Mouse (Mus musculus) heart, embryonic 11.5 days (tissue): Measurements from ENCODE around the gene Nsmce4a. TPM values are rescaled to one million over a fixed set of nuclear protein-coding genes. Genes with fewer than 3 reads are reported as not detected.

Source experiments
- polyA plus RNA-seq: library from polyadenylated mRNA; unstranded; fragments of >200 nt; fragmentation: Nextera tagmentation; extraction: Ambion mirVana; gene quantifications from 2 replicates; pipeline ENCODE4 v1.2.1, GENCODE M21; 2014

The Nsmce4a gene
- polyA plus RNA-seq, 1 experiment from 2014 or later, result 146 TPM

Other genes starting within 250 kb of the Nsmce4a start
- gene Ate1, start 52.7 kb downstream of the Nsmce4a start, polyA plus RNA-seq, result 55.5 and 67.1 TPM in 2 replicates
- 42.2 and 48.9 TPM in 2 replicates for gene Tacc2, start 4.3 kb upstream of the Nsmce4a start, polyA plus RNA-seq
- not detected in 2 replicates for gene Btbd16, start 201.0 kb upstream of the Nsmce4a start, polyA plus RNA-seq